Mouse (Mus musculus) gastrocnemius, adult 8-10 months (tissue): ENCODE results near the gene T. TPM values are rescaled to one million over a fixed set of nuclear protein-coding genes. Genes with fewer than 3 reads are reported as not detected.

Experiments
- total RNA-seq, 4 experiments: library from RNA; stranded (reverse); gene quantifications; 2 replicates each; pipeline ENCODE4 v1.2.4; 2022

Gene T
- total RNA-seq, 4 experiments from 2014 or later = not detected

Other genes starting within 250 kb of the T start
- not detected for gene Ccr6, start 198.4 kb upstream of the T start, total RNA-seq
- 100 to 1,000 TPM; 425 to 485 (median 461) TPM for gene Mpc1, start 151.5 kb upstream of the T start, total RNA-seq
- gene Sft2d1, start 123.3 kb upstream of the T start, total RNA-seq = 1 to 10 TPM; 7.1 to 8.1 (median 7.7) TPM
- gene Prr18, start 97.0 kb upstream of the T start, total RNA-seq = under 1 TPM in 3 of 4 experiments, not detected in 1; 0.08 to 0.46 (median 0.10) TPM
- not detected for gene T2, start 78.4 kb upstream of the T start, total RNA-seq
- 1 to 10 TPM; 1.5 to 4.4 (median 2.8) TPM for gene Pde10a, start 90.9 kb downstream of the T start, total RNA-seq
- gene Gm17087, start 132.5 kb downstream of the T start, total RNA-seq = not detected